Mouse (Mus musculus) right cerebral cortex, postnatal 10 days (tissue): Measurements from ENCODE around the gene Ggt1.
A peak's percentile ranks its signal among the peaks of the same experiment; 100 is the strongest.

Experiments
- DNase-seq, 2 experiments: peaks; one replicate each; pipeline ENCODE4 v3.0.0; 2021; ENCODE audit warnings: low spot score in 2 of 2

The Ggt1 gene

DNA sequence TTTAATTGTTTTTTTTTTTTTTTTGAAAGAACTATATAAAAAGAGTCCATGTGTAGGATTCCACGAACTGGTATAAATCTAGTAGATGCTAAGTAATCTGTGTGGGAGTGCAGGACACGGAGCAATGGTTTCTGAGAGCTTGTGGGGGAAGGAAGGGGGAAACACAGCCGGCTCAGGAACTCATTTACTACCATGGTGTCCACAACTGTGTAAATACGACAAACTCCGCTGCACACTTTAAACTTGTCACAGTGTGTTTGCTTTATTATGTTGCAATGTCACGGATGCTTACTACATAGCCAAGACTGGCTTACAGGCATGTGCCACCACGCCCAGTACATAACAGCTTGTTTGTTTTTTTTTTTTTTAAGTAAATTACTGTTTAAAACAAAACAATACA is 11.5 kb upstream of the Ggt1 start:
- no peak for DNase-seq

DNA sequence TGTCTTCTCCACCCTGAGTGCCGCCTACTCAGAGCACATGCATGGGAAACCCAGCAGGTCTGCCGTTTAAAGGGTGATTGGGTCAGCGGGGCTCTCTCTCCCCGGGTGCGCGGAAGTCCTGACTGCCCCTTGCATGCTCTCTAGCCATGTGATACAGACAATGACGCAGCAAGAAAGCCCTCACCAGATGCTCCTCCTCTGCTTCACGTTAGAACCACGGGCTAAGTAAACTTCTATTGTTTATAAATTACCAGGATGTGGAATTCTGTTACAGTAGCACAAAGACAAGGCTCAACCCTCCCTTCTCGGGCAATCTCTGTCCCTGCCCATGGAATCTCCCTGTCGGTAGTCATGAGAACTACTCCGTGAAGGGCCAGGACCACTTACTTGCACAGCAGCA is 10.2 kb upstream of the Ggt1 start:
- no peak for DNase-seq

DNA sequence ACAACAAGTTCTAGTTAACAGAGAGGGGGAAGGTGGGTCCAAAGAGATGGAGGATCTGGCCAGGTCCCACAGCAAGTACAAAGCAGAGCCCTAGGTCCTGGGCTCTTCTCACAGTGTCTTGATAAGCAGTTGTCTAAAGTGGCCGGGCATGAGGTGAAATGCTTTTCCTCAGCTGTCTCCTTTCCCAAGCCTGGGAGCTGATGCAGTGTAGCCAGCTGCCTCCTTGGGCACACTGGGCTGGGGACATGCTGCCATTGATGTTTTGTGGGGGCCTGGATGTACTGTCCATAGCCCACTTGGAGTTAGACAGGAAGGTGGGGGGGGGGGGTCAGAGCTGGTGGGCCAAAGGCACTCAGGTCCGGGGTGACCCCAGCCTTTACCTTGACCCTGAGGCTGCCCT is 9.3 kb upstream of the Ggt1 start:
- DNase-seq, result no peak

DNA sequence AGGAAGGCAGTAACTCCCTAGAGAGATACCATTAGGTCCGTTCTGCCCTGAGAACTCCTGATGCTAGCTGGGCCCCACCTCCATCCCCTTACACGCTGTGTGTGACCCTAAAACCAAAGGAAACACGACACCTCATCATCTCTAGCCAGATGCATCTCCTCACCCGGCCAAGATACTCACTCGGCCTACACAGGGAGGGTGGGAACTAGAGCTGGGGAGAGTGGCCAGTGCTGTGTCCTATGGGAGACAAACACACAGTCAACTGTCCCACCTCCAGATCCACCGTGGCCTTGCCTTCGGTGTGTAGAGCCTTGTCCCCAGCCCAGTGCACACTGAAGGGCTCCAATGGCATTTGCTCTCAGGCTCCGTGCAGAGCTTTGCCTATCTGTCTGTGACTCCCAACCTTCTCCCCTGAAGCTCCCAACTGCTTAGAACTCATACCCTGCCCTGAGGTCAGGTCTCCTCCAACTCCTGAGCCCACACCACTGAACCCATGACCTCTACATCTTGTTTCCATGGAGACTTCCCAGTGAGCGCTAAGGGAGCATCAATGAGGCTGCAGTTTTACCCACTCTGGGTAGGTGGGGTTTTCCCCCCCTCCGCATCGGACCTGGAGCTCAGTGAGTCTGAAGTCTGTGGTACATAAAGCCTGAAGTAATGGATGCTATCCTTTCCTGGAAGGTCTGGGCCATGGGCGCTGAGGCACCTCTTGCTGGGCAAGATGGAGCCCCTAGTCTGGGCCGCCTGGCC is 8.5 kb upstream of the Ggt1 start:
- DNase-seq, result no peak

DNA sequence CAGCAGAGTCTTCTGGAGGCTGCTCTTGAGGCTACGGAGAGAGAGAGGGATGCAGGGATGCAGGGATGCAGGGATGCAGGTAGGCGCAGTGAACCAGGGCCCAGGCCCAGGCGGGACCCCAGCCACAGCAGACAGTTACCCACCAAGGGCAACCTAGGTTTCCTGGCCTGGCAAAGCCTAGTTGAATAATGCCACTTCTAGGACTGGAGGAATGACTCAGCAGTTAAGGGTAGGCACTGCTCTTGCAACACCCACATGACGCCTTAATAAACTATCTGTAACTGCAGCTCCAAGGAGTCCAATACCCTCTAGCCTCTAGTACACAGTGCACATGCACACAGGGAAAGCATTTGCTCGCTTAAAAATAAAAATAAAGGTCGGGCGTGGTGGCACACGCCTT is 7.3 kb upstream of the Ggt1 start:
- no peak for DNase-seq

DNA sequence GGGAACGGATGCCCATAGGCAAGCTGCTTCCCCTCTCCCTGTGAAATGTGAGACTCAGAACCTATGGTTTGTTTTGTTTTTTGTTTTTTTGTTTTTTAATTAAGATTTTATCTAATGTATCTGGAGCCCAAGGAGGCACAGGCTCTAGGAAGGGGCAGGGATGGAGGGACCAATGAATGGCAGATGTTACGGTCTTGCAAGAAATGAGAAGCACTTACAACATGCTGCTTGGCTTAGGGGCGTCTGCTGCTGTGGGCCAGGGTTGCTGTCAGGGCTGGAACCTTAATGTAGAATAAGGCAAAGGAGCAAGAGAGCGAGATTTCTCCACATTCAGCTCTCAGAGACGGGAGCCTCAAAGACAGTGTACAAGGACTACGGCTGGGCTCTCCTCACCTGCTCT is 5.8 kb upstream of the Ggt1 start:
- no peak for DNase-seq

DNA sequence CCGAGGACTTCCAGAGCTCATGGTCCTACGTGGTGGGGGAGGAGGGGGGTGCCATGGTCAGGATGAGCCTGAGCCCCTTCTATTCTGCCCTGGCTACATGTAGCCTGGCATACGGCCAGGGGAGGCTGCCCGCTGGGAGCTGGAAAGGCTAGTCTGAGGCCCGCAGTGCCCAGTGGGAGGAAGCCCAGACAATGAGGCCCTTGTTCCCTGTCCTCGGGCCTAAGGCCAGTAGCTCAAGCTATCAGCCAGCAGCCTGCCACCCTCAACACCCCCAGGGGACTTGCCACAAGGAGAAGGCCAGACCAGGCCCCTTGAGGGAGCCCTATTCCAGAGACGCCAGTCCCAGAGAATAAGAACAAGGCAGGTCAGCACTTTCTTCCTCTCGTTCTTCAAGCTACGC is 5.4 kb upstream of the Ggt1 start:
- peak; percentile 90 for DNase-seq

DNA sequence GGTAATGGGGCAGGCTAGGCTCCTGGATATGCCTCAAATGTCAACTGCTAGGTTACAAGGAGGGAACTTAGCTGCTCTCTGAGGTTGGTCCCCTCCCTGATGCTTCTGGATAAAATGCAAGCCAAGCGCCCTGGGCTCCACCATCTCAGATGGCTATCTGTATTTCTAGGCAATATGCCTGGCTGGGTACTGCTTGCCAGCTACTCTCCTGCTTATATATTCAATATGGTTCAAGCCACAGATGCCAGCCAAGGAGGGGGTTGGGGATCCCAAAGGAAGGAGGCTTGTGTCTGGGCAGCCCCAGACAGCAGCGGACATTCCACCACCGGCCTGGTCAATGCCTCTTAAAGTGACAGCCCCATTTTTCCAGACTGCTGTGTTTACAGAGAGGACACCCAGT is 2.9 kb upstream of the Ggt1 start:
- peak; percentile 81 to 84 for DNase-seq

DNA sequence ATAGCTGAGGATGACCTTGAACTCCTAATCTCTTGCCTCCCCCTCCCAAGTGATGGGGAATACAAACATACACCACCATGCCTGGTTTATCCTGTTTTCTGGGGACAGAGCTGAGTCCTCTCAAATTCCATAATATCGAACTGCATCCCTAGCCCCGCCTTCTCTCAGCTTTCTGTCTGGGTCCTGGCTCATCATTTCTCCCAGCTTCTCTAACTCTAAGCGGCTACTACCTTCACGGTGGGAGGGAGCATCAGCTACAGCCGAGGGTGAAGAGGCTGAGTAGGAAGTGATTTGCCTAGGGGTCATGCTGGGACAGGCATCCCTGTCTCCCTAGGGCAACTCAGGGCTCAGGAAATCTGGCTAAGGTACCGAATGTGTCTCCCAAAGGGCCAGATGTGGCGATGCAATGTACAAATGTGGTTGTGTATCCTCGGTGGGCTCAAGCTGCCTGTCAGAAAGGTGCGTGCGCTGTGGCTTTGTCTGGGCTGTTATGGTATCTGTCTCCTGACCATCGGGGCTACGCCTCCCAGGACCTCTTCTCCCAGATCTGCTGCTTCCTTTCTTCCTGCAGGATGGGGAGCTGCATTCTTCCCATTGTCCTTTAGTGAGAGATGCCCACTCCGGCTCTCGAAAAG is 2.2 kb upstream of the Ggt1 start:
- peak in 1 of 2 experiments; percentile 43 for DNase-seq

DNA sequence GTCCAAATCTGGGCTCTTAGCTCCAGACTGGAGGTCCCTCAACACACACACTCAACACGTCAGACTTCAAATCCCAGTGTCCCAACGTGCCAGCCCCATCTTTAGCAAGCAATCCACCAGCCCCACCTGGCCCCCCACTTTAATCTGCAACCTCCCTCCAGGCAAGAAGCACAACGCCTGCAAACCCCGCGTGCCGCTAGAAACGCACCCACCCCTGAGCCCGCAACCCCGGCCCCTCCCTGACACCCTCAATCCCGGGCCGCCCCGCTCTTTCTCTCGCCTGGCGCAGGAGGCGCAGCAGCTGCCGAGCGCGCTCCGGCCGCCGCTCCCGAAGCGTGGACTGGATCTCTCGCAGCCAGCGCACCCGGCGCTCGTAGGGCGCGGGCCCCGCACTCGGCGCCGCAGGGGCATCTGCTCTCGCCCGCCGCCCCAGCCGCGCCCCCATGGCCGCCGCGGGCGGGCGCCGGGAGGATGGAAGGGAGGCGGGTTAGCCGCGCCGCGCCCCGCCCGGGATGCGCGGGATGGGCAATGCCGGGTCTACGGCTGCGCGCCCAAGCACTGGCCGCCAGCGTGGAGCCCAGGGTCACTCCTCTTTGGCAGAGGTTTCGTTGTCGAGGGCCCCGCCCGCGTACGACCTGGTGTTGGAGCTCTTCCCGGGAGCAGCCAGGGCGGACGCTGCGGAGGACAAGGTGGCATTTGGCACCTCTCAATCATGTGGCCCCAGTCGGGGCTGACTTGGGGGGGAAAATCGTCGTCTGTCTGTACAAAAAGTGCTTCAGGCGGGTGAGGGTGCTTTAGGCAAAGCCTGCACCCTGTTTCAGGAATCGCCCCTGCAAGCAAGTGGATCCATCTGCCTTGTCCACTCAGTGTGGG is 1.5 kb upstream of the Ggt1 start, which contains the start of gene Lrrc75b:
Lrrc75b (minus strand) TSS at position 655 of the 873 bp plus-strand sequence.
- peak; percentile 62 to 63 for DNase-seq

DNA sequence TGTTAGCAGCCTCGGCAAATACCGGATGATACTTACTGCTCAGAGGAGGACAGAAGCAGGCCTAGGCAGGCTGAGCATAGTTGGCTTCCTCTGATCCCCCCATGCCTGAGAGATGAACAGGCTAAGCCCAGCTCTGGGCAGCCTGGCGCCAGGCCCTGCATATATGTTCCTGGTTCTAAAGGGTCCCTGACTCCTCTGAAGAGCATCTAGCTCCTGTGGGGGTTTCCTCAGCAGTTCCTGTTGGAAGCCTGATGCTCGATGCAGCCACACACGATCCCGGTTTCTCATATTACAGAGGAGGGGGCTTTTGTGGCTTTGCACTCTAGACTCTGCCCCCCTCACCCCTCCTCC is 880 bp upstream of the Ggt1 start:
- no peak for DNase-seq

DNA sequence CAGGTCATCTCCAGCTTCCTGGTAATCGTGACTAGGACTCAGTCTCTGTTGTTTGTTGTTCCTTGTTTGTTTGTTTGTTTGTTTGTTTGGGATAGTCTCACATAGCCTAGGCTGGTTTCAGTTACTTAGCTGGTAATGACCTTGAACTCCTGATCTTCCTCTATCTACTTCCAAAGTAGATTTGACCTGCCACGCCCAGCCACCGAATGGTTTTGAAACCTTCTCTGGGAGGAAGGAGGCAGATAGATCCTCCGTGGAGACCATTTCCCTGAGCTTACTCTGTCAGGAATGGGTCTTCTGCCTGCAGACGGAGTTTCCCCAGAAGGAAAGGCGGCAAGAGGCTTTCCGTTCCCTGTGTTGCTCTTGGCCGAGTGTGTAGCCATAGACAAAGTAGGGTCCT is 1.2 kb downstream of the Ggt1 start:
- DNase-seq, result peak in 1 of 2 experiments; percentile 7

DNA sequence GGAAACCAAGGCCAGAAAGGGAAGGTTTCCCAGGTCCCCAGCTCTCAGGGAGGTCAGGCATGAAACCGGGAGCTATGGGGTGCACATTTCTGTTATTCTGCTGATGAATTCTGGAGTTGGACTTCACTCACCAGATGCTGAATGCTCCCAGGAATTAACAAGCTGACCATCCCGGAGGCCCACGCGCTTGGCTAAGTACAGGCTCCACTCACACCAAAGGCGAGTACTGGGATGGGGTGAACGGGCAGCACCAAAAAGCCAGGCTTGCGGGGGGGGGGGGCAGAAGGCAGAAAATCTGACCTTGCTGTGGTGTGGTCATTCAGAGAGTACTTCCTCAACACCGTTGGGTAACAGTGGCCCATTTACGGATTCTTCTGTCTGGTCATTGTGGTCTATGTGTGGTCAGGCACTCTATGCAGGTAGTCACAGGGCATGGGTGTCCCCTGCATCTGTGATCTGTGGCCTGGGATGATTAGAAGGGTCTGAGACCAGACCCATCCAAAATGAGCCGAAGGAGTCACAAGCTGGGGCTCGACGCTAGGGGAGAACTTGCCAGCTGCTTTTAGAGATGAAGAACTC is 3.4 kb downstream of the Ggt1 start:
- peak in 1 of 2 experiments; percentile 15 for DNase-seq

DNA sequence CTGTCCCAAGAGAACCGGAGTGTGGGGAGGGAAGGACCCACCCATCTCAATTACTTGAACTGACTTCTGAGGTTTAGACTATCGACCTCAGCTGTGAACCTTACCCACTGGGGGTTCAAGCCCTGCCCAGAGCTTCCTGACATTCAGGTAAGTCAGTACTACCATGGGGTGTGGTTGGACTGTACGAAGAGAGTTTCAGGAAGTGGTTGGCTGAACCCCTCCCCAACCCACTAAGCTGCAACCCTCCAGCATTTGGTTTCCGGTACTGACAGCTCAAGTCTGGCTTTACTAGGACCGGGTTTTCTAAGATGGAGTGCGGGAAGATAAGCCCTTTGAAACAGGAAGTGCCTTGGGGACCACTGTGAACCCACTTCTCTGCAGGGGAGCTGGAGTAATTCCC is 4.0 kb downstream of the Ggt1 start:
- DNase-seq, result peak in 1 of 2 experiments; percentile 17

DNA sequence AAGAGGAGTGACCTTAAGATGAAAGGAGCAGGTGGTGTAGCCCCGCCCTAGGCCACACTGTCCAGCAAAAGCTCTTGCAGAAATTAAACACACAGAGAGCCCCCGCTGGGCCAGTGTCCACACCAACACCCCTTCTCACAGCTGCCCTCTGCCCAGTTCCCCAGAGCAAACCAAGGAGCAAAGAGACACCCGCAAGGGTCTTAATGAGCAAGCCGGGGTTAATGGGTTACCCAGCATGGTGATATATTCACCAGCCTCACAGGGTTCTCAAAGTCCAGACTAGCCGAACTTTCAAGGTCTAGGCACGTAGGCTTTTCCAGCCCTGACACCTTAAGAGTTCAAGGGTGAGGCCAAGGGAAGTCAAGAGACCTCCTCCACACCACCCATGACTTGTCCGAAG is 4.5 kb downstream of the Ggt1 start:
- no peak for DNase-seq

DNA sequence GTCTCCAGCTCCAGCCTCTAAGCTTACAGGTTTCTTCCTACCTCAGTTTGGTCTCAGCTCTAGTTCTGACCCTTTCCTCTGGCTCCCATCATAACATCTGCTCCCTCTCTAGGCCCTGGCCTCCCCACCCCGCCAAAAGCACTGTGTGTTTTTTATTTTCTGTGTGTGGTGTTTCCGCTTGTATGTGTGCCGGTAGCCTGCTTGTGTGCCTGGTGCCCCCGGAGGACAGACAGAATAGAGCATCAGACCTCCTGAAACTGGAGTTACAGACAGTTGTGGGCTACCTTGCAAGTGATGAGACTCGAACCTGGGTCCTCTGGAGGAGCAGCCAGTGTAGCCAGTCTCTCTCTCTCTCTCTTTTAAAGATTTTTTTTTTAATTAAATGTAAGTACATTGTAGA is 4.9 kb downstream of the Ggt1 start:
- peak in 1 of 2 experiments; percentile 18 for DNase-seq

DNA sequence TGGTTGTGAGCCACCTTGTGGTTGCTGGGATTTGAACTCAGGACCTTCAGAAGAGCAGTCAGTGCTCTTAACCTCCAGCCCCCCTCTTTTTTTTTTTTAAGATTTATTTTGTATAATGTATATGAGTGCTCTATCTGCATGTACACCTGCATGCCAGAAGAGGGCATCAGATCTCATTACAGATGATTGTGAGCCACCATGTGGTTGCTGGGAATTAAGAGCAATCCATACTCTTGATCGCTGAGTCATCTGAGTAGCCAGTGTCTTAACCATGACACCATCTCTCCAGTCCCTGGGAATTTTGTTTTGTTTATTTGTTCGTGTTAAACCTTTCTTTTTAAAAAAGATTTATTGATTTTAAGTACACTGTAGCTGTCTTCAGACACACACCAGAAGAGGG is 5.4 kb downstream of the Ggt1 start:
- peak in 1 of 2 experiments; percentile 8 for DNase-seq

DNA sequence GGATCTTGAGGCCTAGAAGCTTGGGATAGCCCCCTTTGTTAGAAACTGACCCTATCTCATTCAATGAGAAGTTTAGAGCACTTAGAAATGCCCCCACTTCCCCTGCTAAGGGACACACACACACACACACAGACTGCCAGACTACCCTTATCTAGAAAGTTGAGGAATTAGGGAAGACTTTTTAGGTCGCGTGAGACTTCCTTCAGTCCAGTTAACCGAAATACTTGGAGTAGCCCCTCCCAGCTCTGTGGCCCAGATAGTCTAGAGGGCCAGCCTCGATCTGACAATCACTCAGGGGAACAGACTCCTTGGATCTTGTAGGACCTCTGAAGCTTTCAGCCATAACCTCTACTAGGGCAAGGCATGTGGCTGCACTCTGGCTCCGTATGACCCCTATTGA is 6.6 kb downstream of the Ggt1 start:
- no peak for DNase-seq

DNA sequence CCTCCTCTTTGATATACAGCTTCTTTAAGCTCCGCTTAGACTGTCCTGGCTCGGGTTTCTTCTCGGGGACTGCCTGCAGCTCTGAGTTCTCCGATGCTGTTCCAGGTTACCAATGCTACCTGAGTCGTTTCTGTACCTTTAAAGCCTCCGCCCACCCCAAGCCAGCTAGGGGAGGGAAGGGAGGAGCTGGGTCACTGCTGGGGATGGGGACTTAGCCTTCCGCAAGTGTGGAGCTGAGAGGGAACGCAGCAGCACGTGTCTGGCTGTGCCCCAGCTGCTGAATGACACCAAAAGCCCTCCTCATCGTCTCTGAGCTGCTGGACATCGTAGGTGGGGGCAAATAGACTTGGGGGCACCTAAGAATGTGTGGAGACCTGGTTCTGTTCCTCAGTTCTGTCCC is 7.0 kb downstream of the Ggt1 start:
- DNase-seq, result peak in 1 of 2 experiments; percentile 15

DNA sequence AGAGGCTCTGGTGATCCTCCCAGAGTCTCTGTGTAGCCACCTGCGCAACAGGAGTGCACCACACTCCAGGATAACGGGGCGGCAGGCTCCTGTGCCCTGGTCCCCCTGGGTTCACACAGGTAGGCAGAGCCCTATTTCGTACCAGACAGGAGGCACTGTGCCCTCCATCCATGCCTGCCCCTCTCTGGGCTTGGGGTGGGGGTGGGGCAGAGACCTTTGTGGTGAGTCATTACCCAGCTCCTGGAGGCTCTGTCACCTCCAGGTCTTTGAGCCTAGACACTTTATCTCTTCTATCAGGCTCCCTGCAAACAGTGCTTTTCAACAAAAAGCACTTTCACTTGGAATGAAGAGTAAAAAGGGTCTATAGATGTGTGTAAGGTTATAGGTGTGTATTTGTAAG is 7.4 kb downstream of the Ggt1 start:
- DNase-seq, result no peak

DNA sequence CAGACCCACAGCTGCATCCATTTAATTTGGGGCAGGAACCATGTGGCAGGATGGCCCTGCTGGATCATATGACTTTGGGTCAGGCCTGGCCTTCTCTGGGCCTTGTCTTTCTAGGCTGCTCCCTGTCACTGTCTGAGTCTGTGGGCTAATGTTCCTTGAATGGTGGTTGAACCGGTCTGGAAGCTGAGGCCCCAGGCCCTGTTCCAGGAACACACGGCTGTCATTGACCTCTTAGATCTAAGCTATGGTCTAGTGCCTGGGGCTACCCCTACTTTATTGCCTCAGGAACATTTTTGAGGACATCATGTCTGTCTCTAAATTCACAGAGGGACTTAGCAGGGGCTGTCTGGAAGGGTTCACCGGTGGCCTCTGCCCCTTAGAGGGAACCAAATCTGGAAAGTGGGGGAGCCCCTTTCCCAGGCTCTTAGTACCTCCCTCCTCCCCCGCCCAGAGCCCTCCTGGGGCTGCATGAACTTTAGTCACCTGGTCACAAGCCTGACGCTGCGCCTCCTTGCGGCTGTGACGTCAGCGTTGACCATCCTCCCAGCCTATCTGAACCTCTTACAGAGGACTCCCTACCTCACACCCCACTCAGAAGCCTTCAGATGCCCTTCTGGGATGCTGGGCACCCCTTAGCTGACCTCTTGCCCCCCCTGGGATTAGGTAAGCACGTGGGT is 9.7 kb downstream of the Ggt1 start:
- no peak for DNase-seq

DNA sequence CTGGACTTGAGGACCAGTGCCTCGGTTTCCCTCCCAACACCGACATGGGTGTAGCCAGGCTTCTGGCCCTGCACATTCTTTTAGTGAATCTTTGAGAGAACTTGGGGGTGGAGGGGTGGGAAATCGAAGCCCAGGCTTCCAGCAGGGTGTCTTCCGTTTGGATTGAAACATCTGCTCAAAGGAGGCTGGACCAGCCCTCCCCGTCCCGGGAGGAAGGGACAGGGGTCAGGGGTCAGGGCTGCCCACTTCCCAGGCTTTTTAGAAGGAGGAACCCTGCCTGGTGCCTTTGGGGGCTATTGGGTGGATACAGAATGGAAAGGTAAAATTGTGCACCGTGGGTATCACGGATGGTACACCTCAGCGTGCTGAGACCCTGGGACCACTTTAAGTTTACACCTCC is 10.5 kb downstream of the Ggt1 start:
- DNase-seq, result no peak
